Mouse (Mus musculus) limb, embryonic 14.5 days (tissue): ENCODE results near the gene Treml4. TPM values are rescaled to one million over a fixed set of nuclear protein-coding genes. Genes with fewer than 3 reads are reported as not detected.

Experiments used
- ATAC-seq: fragments of 200-750 bp; cut with Nextera tagmentation; 2 replicates; pipeline ENCODE4 v1.8.0; 2017; ENCODE audit warnings: low read depth, moderate number of reproducible peaks, moderate TSS enrichment; ENCODE audit not compliant: low FRiP score
- DNase-seq: peaks from one replicate; pipeline ENCODE4 v3.0.0-alpha.2; 2015; ENCODE audit warnings: low spot score
- H3K27ac ChIP-seq: fragments of 300-500 bp; sonication (generic); replicated peaks from 2 replicates; pipeline ENCODE4 v1.5.1; 2014; ENCODE audit warnings: low read depth, mild to moderate bottlenecking, low read length, moderate library complexity, mixed read lengths
- H3K27me3 ChIP-seq: fragments of 300-500 bp; sonication (generic); 2 replicates; pipeline ENCODE4 v1.6.1; 2014; ENCODE audit warnings: low read length, mixed read lengths; ENCODE audit not compliant: control insufficient read depth, insufficient read depth
- H3K36me3 ChIP-seq: fragments of 300-500 bp; sonication (generic); 2 replicates; pipeline ENCODE4 v1.6.1; 2014; ENCODE audit warnings: mild to moderate bottlenecking, low read length, moderate library complexity, mixed read lengths; ENCODE audit not compliant: control insufficient read depth, insufficient read depth
- H3K4me1 ChIP-seq: fragments of 300-500 bp; sonication (generic); 2 replicates; pipeline ENCODE4 v1.6.1; 2014; ENCODE audit warnings: antibody characterized with exemption, low read length, mixed read lengths; ENCODE audit not compliant: control insufficient read depth, insufficient read depth
- H3K4me2 ChIP-seq: fragments of 300-500 bp; sonication (generic); replicated peaks from 2 replicates; pipeline ENCODE4 v1.6.1; 2014; ENCODE audit warnings: low read depth, mild to moderate bottlenecking, low read length, moderate library complexity; ENCODE audit not compliant: severe bottlenecking
- H3K4me3 ChIP-seq: fragments of 300-500 bp; sonication (generic); replicated peaks from 2 replicates; pipeline ENCODE4 v1.5.1; 2014; ENCODE audit warnings: low read length
- H3K9ac ChIP-seq: fragments of 300-500 bp; sonication (generic); 2 replicates; pipeline ENCODE4 v1.6.1; 2014; ENCODE audit warnings: mild to moderate bottlenecking, low read depth, low read length, moderate library complexity; ENCODE audit not compliant: severe bottlenecking
- H3K9me3 ChIP-seq: fragments of 300-500 bp; sonication (generic); 2 replicates; pipeline ENCODE4 v1.6.1; 2016; ENCODE audit warnings: low read length; ENCODE audit not compliant: control insufficient read depth
- POLR2A ChIP-seq: fragments of 200-500 bp; IDR thresholded peaks from 2 replicates; pipeline ENCODE4 v1.8.0; 2012; ENCODE audit warnings: inconsistent platforms, mild to moderate bottlenecking, moderate library complexity, borderline replicate concordance; ENCODE audit not compliant: insufficient read depth, insufficient read length; ENCODE audit errors: extremely low read depth
- WGBS: fragments of 180-500 bp; shearing (Covaris S2); extraction: QIAGEN DNeasy Blood & Tissue Kit; methylation state at CpG from one replicate; pipeline ENCODE4 v1.1.7; 2014; 5-methylcytosine and 5-hydroxymethylcytosine counted together
- polyA plus RNA-seq, 2 experiments: library from polyadenylated mRNA; depleted of rRNA in 1 of 2; stranded (reverse) in 1 of 2; unstranded in 1 of 2; fragments of >200 nt; fragmentation: Nextera tagmentation in 1 of 2; extraction: Ambion mirVana in 1 of 2; gene quantifications; 2 replicates each; pipeline versions ENCODE4 v1.2.1 to v1.2.3; 2012 to 2014

The Treml4 gene
- 0.13 and 0.41 TPM in 2 replicates for polyA plus RNA-seq (2012; rRNA removed)
- 0.32 and 0.41 TPM in 2 replicates for polyA plus RNA-seq (2014; fragmentation: Nextera tagmentation; extraction: Ambion mirVana)

GRCm38 (mm10) chr17:48263741-48264362 is at the start of gene Treml4:
Gene Treml4 (plus strand): TSS chr17:48264295.
- 87% methylated on average over 3 of the region's 3 CpGs for WGBS
- Histone ChIP-seq H3K4me1 (no peaks in the 10 kb centered on the region), H3K27me3 (no peaks in the 10 kb centered on the region), H3K9ac (no peak within 1 kb of the TSS), H3K9me3 (peaks cover 9% of the 10 kb centered on the region; the same call in 1 of the 2 replicates), H3K4me2 (no peak within 1 kb of the TSS), H3K4me3 (no peak within 1 kb of the TSS), H3K27ac (no peak within 1 kb of the TSS), H3K36me3 (no peaks in the 10 kb centered on the region)
- DNase-seq (no peak), ATAC-seq (no peak; the same call in 1 of the 2 replicates)
- no peak for TF ChIP-seq POLR2A

- no peaks in the 10 kb centered on the region for H3K36me3 ChIP-seq
- no peaks in the 10 kb centered on the region for H3K4me1 ChIP-seq
- 96% methylated on average over 1 of the region's 1 CpGs for WGBS
- no peak overlapping the region for H3K27ac ChIP-seq
- no peaks in the 10 kb centered on the region for H3K27me3 ChIP-seq
- H3K4me2 ChIP-seq: no peak overlapping the region
- DNase-seq: no peak
- no peak for TF ChIP-seq POLR2A
- no peaks in the 10 kb centered on the region for H3K9me3 ChIP-seq
- H3K4me3 ChIP-seq: no peak overlapping the region
- ATAC-seq: no peak
- H3K9ac ChIP-seq: no peak overlapping the region
Measured at GRCm38 (mm10) chr17:48215429-48215828, 48.7 kb upstream of the Treml4 start.

GRCm38 (mm10) chr17:48230680-48231079 is 33.4 kb upstream of the Treml4 start:
- TF ChIP-seq POLR2A: no peak
- DNase-seq: no peak
- no peak for ATAC-seq
- no peak overlapping the region for H3K4me2 ChIP-seq
- H3K27me3 ChIP-seq: no peaks in the 10 kb centered on the region
- no peaks in the 10 kb centered on the region for H3K9me3 ChIP-seq
- H3K36me3 ChIP-seq: no peaks in the 10 kb centered on the region
- H3K27ac ChIP-seq: no peak overlapping the region
- H3K4me1 ChIP-seq: no peaks in the 10 kb centered on the region
- 90% methylated on average over 7 of the region's 7 CpGs for WGBS
- no peak overlapping the region for H3K9ac ChIP-seq
- H3K4me3 ChIP-seq: no peak overlapping the region

GRCm38 (mm10) chr17:48232518-48232917 is 31.6 kb upstream of the Treml4 start, which contains the start of gene Trem1:
Gene Trem1 (plus strand): TSS chr17:48232768.
- no peak within 1 kb of the TSS for H3K4me2 ChIP-seq
- H3K9me3 ChIP-seq: no peaks in the 10 kb centered on the region
- H3K4me1 ChIP-seq: no peaks in the 10 kb centered on the region
- no peak within 1 kb of the TSS for H3K4me3 ChIP-seq
- DNase-seq (no peak), ATAC-seq (no peak)
- WGBS: 77% methylated on average over 6 of the region's 6 CpGs
- no peaks in the 10 kb centered on the region for H3K27me3 ChIP-seq
- H3K9ac ChIP-seq: no peak within 1 kb of the TSS
- no peaks in the 10 kb centered on the region for H3K36me3 ChIP-seq
- TF ChIP-seq POLR2A: no peak
- no peak within 1 kb of the TSS for H3K27ac ChIP-seq

GRCm38 (mm10) chr17:48233789-48234188 is 30.3 kb upstream of the Treml4 start:
- Histone ChIP-seq H3K27ac (no peak overlapping the region), H3K4me3 (no peak overlapping the region), H3K9me3 (no peaks in the 10 kb centered on the region; the same call in 1 of the 2 replicates), H3K27me3 (no peaks in the 10 kb centered on the region), H3K4me2 (no peak overlapping the region), H3K9ac (no peak overlapping the region), H3K4me1 (no peaks in the 10 kb centered on the region), H3K36me3 (no peaks in the 10 kb centered on the region)
- no peak for TF ChIP-seq POLR2A
- WGBS: 90% methylated on average over 4 of the region's 4 CpGs
- DNase-seq (no peak), ATAC-seq (no peak)

GRCm38 (mm10) chr17:48234550-48234949 is 29.5 kb upstream of the Treml4 start:
- no peaks in the 10 kb centered on the region; the same call in 1 of the 2 replicates for H3K9me3 ChIP-seq
- no peak overlapping the region for H3K9ac ChIP-seq
- no peak for ATAC-seq
- no peak for DNase-seq
- H3K4me1 ChIP-seq: no peaks in the 10 kb centered on the region
- no peaks in the 10 kb centered on the region for H3K27me3 ChIP-seq
- H3K27ac ChIP-seq: no peak overlapping the region
- no peak overlapping the region for H3K4me2 ChIP-seq
- no peak overlapping the region for H3K4me3 ChIP-seq
- no peaks in the 10 kb centered on the region for H3K36me3 ChIP-seq
- no peak for TF ChIP-seq POLR2A
- 64% methylated on average over 5 of the region's 5 CpGs for WGBS
